Mouse (Mus musculus) G1E (cell line): ENCODE data around the gene Aasdh. TPM values are rescaled to one million over a fixed set of nuclear protein-coding genes. Genes with fewer than 3 reads are reported as not detected.
A peak's percentile ranks its signal among the peaks of the same experiment; 100 is the strongest.
"Not testable (repeated sequence)": the region's sequence is repeated elsewhere in the genome, so short reads cannot be mapped to it uniquely, and the experiment has no call there.

Source experiments
- ATAC-seq: 2 replicates; pipeline ENCODE4 v1.8.0; 2016; ENCODE audit warnings: mild to moderate bottlenecking; ENCODE audit not compliant: insufficient number of reproducible peaks, poor library complexity, low FRiP score, severe bottlenecking; ENCODE audit errors: extremely low read depth
- DNase-seq: peaks from one replicate; pipeline ENCODE4 v3.0.0; 2012; ENCODE audit warnings: low spot score
- H3K27me3 ChIP-seq: 2 replicates; pipeline ENCODE4 v1.6.1; 2012; ENCODE audit warnings: mild to moderate bottlenecking, low read length, inconsistent platforms; ENCODE audit not compliant: insufficient read depth
- H3K36me3 ChIP-seq: replicated peaks from 2 replicates; pipeline ENCODE3; 2012; ENCODE audit warnings: mild to moderate bottlenecking, inconsistent platforms
- H3K4me1 ChIP-seq: 2 replicates; pipeline ENCODE4 v1.6.1; 2012; ENCODE audit warnings: low read depth, low read length, inconsistent platforms, mixed read lengths; ENCODE audit not compliant: insufficient read depth
- H3K4me3 ChIP-seq: 2 replicates; pipeline ENCODE4 v1.5.1; 2012; ENCODE audit warnings: low read depth, mild to moderate bottlenecking, inconsistent platforms, low read length, moderate library complexity, mixed read lengths
- H3K9me3 ChIP-seq: replicated peaks from 2 replicates; pipeline ENCODE4 v1.6.1; 2012; ENCODE audit warnings: inconsistent platforms
- CTCF ChIP-seq: IDR thresholded peaks from 2 replicates; pipeline ENCODE4 v1.5.1; 2012; ENCODE audit warnings: low read depth, low read length, inconsistent platforms, mixed read lengths
- GATA1 ChIP-seq: IDR thresholded peaks from 2 replicates; pipeline ENCODE4 v1.6.1; 2012; ENCODE audit warnings: borderline replicate concordance, low read length, inconsistent platforms, mixed read lengths
- GATA2 ChIP-seq: IDR thresholded peaks from 2 replicates; pipeline ENCODE4 v1.6.1; 2012; ENCODE audit warnings: low read depth, low read length, inconsistent platforms, borderline replicate concordance
- POLR2AphosphoS5 ChIP-seq: IDR thresholded peaks from 2 replicates; pipeline ENCODE4 v1.6.1; 2012; ENCODE audit warnings: low read depth, low read length, inconsistent platforms; ENCODE audit not compliant: insufficient replicate concordance
- TAL1 ChIP-seq: conservative IDR thresholded peaks from 2 replicates; pipeline ENCODE4 v1.6.1; 2012; ENCODE audit warnings: low read depth, low read length, inconsistent platforms, mixed read lengths
- polyA plus RNA-seq: library from polyadenylated mRNA; stranded (reverse); fragments of >175 nt; gene quantifications from 2 replicates; pipeline ENCODE4 v1.2.3, GENCODE M21; 2012
- total RNA-seq, 2 experiments: library from RNA; stranded (forward) in 1 of 2; stranded (reverse) in 1 of 2; fragments of 200-1000 nt in 1 of 2; fragments of >200 nt in 1 of 2; fragmentation: Nextera tagmentation in 1 of 2; gene quantifications; 2 replicates each; pipeline ENCODE4 v1.2.3; 2014 to 2017

Aasdh gene
- total and polyA plus RNA-seq, 3 experiments: 4.8 to 62.1 (median 39.2) TPM

DNA sequence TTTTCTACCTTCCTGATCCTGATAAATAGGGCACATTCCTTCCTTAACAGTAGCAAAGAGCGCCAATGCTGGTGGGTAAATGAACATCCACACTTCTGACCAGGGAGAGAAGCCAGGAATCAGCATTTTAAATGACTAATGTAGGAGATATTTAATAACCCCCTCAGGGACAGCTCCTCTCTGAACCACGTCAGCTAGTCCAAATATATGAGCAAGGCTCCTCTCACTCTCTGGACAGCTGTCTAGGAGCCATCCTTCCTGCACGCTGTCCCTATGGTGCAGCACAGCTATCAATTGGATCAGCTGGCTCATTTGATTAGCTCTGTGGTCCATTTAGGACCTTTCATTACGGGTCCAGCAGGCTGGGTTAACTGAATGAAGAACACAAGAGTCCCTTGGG lies 17.5 kb upstream of the Aasdh start:
- no peak overlapping the region for H3K4me3 ChIP-seq
- no peaks in the 10 kb centered on the region for H3K4me1 ChIP-seq
- DNase-seq (no peak), ATAC-seq (no peak)
- no peak for TF ChIP-seq GATA2
- no peak for TF ChIP-seq POLR2AphosphoS5
- no peak for TF ChIP-seq CTCF
- no peak for TF ChIP-seq GATA1
- no peak for TF ChIP-seq TAL1
- H3K9me3 ChIP-seq: no peaks in the 10 kb centered on the region; the same call in 1 of the 2 replicates
- no peaks in the 10 kb centered on the region for H3K27me3 ChIP-seq
- peaks cover 95% of the 10 kb centered on the region for H3K36me3 ChIP-seq

DNA sequence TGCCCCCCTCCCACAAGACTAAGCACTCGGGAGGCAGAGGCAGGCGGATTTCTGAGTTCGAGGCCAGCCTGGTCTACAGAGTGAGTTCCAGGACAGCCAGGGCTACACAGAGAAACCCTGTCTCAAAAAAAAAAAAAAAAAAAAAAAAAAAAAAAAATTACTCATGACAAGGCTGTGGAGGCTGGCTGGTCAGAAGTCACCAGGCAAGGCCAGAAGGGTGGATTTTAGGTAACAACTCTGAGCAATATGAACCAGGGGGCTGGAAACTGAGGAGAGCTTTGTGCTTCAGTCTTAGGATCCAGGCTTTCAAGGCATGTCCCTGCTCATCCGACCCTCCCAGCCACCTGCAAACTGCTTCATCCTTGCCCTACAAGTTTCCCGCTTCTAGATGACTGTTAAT lies 7.2 kb upstream of the Aasdh start:
- not testable (repeated sequence) for DNase-seq, H3K4me1 ChIP-seq, ATAC-seq, H3K9me3 ChIP-seq, H3K4me3 ChIP-seq, H3K27me3 ChIP-seq
- H3K36me3 ChIP-seq: peaks cover 70% of the 10 kb centered on the region

DNA sequence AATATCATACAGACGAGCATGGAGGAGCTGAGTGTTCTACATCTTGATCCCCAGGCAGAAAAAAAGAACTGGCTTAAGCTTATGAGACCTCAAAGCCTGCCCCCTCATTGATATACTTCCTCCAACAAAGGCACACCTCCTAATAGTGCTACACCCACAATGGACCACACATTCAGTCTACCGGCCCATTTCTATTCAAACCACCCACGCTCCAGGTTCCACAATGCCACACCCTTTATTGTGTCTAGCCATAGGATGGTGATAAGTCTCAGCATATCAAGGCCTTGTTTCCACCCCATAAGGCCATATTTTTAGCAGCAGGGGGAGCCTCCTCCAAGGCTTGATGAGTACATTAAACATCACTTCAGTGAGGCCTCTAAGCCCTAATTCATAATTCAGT lies 5.5 kb upstream of the Aasdh start:
- Histone ChIP-seq H3K9me3 (no peaks in the 10 kb centered on the region), H3K4me3 (no peak overlapping the region), H3K36me3 (peaks cover 64% of the 10 kb centered on the region), H3K27me3 (no peaks in the 10 kb centered on the region), H3K4me1 (peaks cover 14% of the 10 kb centered on the region)
- no peak for TF ChIP-seq CTCF
- no peak for TF ChIP-seq TAL1
- no peak for TF ChIP-seq POLR2AphosphoS5
- no peak for TF ChIP-seq GATA1
- TF ChIP-seq GATA2: no peak
- DNase-seq (no peak), ATAC-seq (no peak)

GRCm38 (mm10) chr5:76906155-76906499 lies 813 bp upstream of the Aasdh start:
- Histone ChIP-seq H3K4me3 (peak overlapping the region; percentile 86), H3K4me1 (peaks cover 15% of the 10 kb centered on the region), H3K9me3 (no peaks in the 10 kb centered on the region), H3K27me3 (no peaks in the 10 kb centered on the region), H3K36me3 (peaks cover 37% of the 10 kb centered on the region)
- no peak for TF ChIP-seq CTCF
- no peak for TF ChIP-seq GATA2
- no peak for TF ChIP-seq POLR2AphosphoS5
- no peak for TF ChIP-seq TAL1
- ATAC-seq: no peak
- no peak for DNase-seq

DNA sequence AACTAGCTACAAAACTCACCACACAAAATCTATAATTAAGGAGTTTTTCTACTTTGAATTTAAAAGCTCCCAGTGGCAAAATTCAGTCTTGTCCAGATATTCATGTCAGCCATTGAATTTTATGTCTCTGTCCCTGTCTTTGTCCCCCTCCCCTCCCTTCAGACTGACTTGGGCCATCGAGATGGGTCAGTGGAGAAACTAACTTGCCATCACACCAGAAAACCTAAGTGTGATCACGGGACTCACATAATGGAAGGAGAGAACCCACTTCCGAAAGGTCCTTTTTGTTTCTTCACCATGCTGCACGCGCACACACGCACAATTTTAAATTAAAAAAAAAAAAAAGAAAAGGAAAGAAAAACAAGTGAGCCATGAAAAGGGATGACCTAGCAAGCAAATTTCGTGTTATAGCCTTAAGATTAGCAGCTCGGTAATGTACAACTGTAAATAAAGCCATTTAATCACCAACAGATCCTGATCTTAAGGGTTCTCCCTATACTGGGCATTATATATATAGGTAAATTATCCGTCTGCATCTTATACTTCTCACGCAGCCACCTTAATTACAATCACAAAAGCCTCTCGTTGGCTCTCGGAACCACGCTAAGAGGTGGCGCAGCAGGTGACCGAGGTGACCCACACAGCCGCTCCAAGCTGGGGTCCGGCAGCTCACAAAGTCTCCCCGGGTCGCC lies 455 bp downstream of the Aasdh start:
- TF ChIP-seq GATA1: no peak
- no peak for TF ChIP-seq TAL1
- TF ChIP-seq GATA2: no peak
- no peak for TF ChIP-seq POLR2AphosphoS5
- TF ChIP-seq CTCF: no peak
- no peaks in the 10 kb centered on the region for H3K9me3 ChIP-seq
- ATAC-seq (no peak), DNase-seq (peak; percentile 8)
- H3K36me3 ChIP-seq: peaks cover 36% of the 10 kb centered on the region
- H3K27me3 ChIP-seq: no peaks in the 10 kb centered on the region
- peak overlapping the region; percentile 86 for H3K4me3 ChIP-seq
- H3K4me1 ChIP-seq: peaks cover 13% of the 10 kb centered on the region

- no peak overlapping the region for H3K4me3 ChIP-seq
- peaks cover 13% of the 10 kb centered on the region for H3K4me1 ChIP-seq
- TF ChIP-seq CTCF: no peak
- no peak for TF ChIP-seq GATA1
- TF ChIP-seq GATA2: no peak
- TF ChIP-seq TAL1: no peak
- TF ChIP-seq POLR2AphosphoS5: no peak
- H3K9me3 ChIP-seq: no peaks in the 10 kb centered on the region
- no peak for DNase-seq
- peaks cover 52% of the 10 kb centered on the region for H3K36me3 ChIP-seq
- no peaks in the 10 kb centered on the region for H3K27me3 ChIP-seq
- no peak for ATAC-seq
These were observed 3.2 kb downstream of the Aasdh start for GRCm38 (mm10) chr5:76902131-76902530.

GRCm38 (mm10) chr5:76893084-76893483 lies 12.2 kb downstream of the Aasdh start:
- H3K4me3 ChIP-seq: no peak overlapping the region
- DNase-seq: no peak
- no peaks in the 10 kb centered on the region for H3K9me3 ChIP-seq
- H3K36me3 ChIP-seq: peaks cover 88% of the 10 kb centered on the region
- H3K4me1 ChIP-seq: 0 out of 2 replicates have a peak, but pooled peaks cover 3% of the 10 kb centered on the region
- H3K27me3 ChIP-seq: no peaks in the 10 kb centered on the region
- no peak for TF ChIP-seq TAL1
- TF ChIP-seq GATA1: no peak
- TF ChIP-seq GATA2: no peak
- TF ChIP-seq CTCF: no peak
- no peak for TF ChIP-seq POLR2AphosphoS5
- ATAC-seq: no peak
